Mouse (Mus musculus): ENCODE data around the gene Mapk1ip1. TPM values are rescaled to one million over a fixed set of nuclear protein-coding genes. Genes with fewer than 3 reads are reported as not detected.

The Mapk1ip1 gene
- polyA plus RNA-seq, 1 experiment: 5.4 TPM

GRCm38 (mm10) chr7:138847316-138848027 lies 1.4 kb upstream of the Mapk1ip1 start:
- TF ChIP-seq GATA1 (IDR thresholded peaks at IDR 0.05; ENCODE audit: low read length): no peak

GRCm38 (mm10) chr7:138846502-138846991 lies 474 bp upstream of the Mapk1ip1 start:
- no peak for TF ChIP-seq GATA1 (IDR thresholded peaks at IDR 0.05; ENCODE audit: low read length)

GRCm38 (mm10) chr7:138845111-138845510 lies 962 bp downstream of the Mapk1ip1 start:
- TF ChIP-seq GATA1 (IDR thresholded peaks at IDR 0.05; ENCODE audit: low read length): no peak

- no peak for TF ChIP-seq GATA1 (IDR thresholded peaks at IDR 0.05; ENCODE audit: low read length)
Observed at GRCm38 (mm10) chr7:138843421-138843820, 2.7 kb downstream of the Mapk1ip1 start.

- no peak for TF ChIP-seq GATA1 (IDR thresholded peaks at IDR 0.05; ENCODE audit: low read length)
Observed at GRCm38 (mm10) chr7:138841436-138842151, 4.5 kb downstream of the Mapk1ip1 start.

GRCm38 (mm10) chr7:138840594-138841021 lies 5.5 kb downstream of the Mapk1ip1 start:
- TF ChIP-seq GATA1 (IDR thresholded peaks at IDR 0.05; ENCODE audit: low read length): no peak

GRCm38 (mm10) chr7:138835028-138835427 lies 11.0 kb downstream of the Mapk1ip1 start:
- TF ChIP-seq GATA1 (IDR thresholded peaks at IDR 0.05; ENCODE audit: low read length): no peak

- TF ChIP-seq GATA1 (IDR thresholded peaks at IDR 0.05; ENCODE audit: low read length): no peak
Observed at GRCm38 (mm10) chr7:138827812-138828211, 18.3 kb downstream of the Mapk1ip1 start.

GRCm38 (mm10) chr7:138824995-138825756 lies 20.9 kb downstream of the Mapk1ip1 start:
- TF ChIP-seq GATA1 (IDR thresholded peaks at IDR 0.05; ENCODE audit: low read length): no peak

GRCm38 (mm10) chr7:138824423-138824822 lies 21.6 kb downstream of the Mapk1ip1 start:
- TF ChIP-seq GATA1 (IDR thresholded peaks at IDR 0.05; ENCODE audit: low read length): no peak

GRCm38 (mm10) chr7:138818314-138818713 lies 27.8 kb downstream of the Mapk1ip1 start:
- no peak for TF ChIP-seq GATA1 (IDR thresholded peaks at IDR 0.05; ENCODE audit: low read length)

GRCm38 (mm10) chr7:138813213-138813875 lies 32.7 kb downstream of the Mapk1ip1 start:
- TF ChIP-seq GATA1 (IDR thresholded peaks at IDR 0.05; ENCODE audit: low read length): no peak

- TF ChIP-seq GATA1 (IDR thresholded peaks at IDR 0.05; ENCODE audit: low read length): no peak
Observed at GRCm38 (mm10) chr7:138807146-138807545, 38.9 kb downstream of the Mapk1ip1 start.

GRCm38 (mm10) chr7:138803386-138803785 lies 42.7 kb downstream of the Mapk1ip1 start:
- no peak for TF ChIP-seq GATA1 (IDR thresholded peaks at IDR 0.05; ENCODE audit: low read length)

- TF ChIP-seq GATA1 (IDR thresholded peaks at IDR 0.05; ENCODE audit: low read length): no peak
Observed at GRCm38 (mm10) chr7:138788109-138788508, 58.0 kb downstream of the Mapk1ip1 start.

Other genes with a start within 250 kb of the Mapk1ip1 start
- gene Ppp2r2d, start 194 bp downstream of the Mapk1ip1 start, polyA plus RNA-seq (2012): 18.1 and 25.0 TPM in 2 replicates
- 48.9 and 59.6 TPM in 2 replicates for gene Bnip3, start 63.2 kb upstream of the Mapk1ip1 start, polyA plus RNA-seq (2012)
- gene Jakmip3, start 94.5 kb upstream of the Mapk1ip1 start, polyA plus RNA-seq (2012): not detected in 2 replicates
- not detected in 2 replicates for gene Dpysl4, start 239.7 kb upstream of the Mapk1ip1 start, polyA plus RNA-seq (2012)